Mouse (Mus musculus): ENCODE measurements around the gene Dirc2.
A peak's percentile ranks its signal among the peaks of the same experiment; 100 is the strongest.

The Dirc2 gene

DNA sequence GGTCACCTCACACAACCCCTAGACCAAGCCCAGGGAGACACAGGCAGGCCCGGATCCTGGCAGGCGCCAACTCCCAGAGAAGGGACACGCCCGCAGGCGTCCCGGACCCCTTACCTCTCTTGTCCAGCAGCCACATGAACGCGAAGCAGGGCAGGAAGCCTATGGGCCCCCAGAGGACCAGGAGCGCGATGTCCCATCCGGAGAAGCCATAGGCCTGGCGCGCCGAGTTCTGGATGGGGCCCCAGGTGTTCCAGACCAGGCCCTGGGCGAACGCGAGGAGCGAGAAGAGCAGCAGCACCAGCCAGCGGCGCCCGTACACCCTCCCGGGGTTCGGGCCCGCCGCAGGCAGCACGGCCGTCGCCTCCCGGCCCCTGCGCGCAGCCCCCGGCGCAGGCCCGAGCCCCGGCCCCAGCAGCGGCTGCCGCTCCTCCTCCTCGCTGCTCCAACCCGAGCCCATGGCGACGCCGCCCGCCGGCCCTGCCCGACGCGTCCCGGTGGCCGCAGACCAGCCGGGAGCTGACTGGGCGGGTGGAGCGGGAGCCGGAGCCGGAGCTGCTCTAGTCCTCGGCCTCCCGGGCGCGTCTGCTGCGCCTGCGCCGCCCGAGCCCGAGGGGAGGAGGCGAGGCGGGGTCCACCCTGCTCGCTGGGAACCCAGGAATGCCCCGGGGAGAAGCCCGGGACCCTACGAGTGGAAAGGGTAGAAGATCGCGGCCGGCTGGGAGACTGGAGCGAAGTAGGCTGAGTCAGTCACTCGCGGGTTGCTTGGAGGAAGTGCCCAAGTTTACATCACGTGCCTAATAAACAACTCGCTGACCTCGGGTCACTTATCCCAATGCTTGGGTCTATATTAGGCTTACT lies at the start of gene Dirc2:
Dirc2 (minus strand) TSS at position 572 of the 858 bp plus-strand sequence.
- peak; percentile 60 to 63 for DNase-seq (ENCODE audit: low spot score in 2 of 2)

DNA sequence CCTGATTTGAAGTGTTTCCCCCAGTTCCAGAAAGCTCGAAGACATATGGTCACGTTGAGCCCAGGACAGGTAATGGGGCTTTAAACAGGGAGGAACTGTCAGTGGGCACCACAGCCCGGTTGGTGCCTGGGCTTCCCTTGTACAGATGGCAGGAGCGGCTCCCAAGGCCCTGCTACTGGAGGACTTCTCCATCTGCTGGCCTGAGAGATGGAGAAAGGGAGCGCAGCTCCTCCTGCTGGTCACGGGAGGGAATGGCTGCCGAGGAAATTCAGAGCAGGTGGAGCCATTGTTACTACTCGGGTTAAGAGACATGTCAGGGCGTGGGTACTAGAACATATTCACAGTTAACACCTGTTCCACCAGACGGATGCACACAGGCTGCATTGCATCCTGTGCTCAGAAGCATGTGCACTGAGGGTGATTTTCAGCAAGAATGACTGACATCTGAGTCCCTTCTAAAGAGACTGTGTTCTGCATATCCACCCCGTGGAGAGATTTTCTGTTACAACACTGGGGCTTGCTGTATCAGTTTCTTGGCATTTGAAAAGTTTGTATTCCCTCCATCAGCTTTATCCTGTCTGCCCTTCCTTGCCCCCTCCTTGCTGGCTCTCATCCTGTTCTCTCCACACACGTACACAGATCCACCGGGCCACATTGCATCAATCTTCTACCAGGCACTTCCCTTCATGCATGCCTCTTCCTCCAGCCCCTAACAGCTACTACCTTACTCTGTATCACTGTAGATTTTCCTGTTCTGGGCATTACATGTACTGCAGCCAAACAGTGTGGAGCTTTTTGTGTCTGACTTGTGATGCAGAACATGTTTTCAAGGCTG lies 48.3 kb upstream of the Dirc2 start:
- peak; percentile 66 to 73 for DNase-seq (ENCODE audit: low spot score in 2 of 2)

DNA sequence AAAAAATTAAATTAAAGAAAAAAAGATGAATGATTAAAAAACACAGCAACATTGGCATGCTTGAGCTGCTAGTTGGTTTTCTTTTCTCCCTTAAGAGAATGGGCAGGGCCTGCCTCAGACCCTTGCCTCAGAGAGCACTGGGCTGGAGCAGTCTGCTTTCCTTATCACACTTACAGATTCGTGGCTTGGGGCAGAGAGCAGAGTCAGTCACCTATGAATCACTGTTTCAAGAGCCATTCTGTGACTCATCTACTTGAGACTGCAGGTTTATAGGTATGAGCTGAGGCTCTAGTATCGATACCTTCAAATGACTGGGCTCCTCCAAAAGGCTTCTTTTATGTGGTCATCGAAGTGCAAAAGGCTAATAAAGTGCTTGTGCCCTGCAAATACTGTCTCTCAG lies 44.0 kb upstream of the Dirc2 start:
- DNase-seq (ENCODE audit: low spot score in 2 of 2): no peak

DNA sequence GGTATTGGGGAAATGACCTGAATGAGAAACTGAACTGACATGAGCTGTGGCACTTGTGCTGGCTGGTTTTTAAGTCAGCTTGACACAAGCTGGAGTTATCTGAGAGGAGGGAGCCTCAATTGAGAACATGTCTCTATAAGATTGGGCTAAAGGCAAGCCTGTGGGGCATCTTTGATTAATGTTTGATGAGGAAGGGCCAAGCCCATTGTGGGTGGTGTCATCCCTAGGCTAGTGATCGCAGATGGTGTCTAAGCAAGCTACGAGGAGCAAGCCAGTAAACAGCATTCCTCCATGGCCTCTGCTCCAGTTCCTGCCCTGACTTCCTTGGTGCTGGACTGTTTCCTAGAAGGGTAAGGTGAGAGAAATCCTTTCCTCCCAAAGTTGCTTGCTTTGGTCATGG lies 39.7 kb upstream of the Dirc2 start:
- DNase-seq (ENCODE audit: low spot score in 2 of 2): no peak

DNA sequence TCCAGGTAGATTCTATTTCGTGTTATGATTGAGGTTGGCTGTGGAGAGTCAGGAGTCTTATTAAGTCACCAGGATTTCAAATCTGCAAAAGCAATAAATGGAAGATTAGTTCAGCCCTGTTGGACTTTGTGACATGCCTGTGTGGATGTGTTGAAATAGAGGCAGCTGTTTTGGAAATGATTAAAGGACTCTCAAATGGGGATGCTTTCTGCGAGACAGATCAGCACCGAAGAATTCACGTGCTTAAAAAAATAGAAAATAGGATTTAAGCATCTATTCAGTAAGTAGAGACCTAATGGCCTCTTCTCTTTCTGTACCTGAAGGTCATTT lies 38.5 kb upstream of the Dirc2 start:
- DNase-seq (ENCODE audit: low spot score in 2 of 2): no peak

DNA sequence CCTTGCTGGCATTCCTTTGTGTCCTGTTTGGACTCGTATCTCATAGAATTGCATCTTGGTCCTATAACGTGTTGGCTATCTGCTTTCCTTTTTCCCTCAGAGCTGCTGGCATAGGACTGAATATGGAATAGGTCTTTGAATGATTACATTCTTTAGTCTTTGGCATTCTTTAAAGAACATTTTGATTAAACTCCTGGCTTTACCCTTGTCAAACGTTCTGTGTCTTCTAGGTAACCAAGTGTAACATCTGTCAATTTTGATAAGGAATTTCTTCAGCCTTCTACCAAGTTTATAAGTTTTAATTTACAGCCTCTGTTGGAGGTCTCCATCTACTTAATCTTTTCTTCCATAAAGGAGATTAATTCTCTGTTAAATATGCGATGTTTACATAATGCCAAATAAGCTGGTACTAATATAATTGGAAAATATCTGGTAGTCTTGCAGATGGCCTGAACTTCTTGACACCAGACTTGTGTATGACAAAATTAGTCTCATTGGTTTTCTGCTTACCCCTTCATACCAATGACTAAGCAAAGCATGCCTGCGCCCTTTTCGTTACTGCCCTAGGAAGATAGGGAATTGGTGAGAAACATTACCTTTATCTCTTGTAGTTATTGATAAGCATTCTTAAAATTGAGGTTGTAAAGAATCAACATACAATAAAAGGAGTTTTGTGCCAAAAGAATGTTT lies 38.0 kb upstream of the Dirc2 start:
- no peak for DNase-seq (ENCODE audit: low spot score in 2 of 2)

DNA sequence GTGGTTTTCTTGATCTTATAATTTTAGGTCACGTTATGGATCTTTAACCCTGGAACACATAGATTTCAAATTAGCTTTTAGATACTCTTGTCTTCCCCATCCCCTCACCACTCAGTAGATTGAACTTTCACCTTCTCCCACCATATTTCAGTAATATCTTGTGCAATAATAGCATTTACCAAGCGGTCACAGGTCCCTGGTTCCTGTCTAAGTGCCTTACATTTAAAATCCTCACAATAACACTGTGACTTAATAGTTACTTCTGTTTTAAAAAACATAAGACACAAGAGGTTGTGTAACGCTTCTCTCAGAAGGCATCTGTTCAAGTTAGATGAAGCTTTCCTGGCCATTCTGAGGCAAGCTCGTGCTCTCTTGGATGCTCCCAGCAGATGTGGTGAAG lies 34.6 kb upstream of the Dirc2 start:
- no peak for DNase-seq (ENCODE audit: low spot score in 2 of 2)

DNA sequence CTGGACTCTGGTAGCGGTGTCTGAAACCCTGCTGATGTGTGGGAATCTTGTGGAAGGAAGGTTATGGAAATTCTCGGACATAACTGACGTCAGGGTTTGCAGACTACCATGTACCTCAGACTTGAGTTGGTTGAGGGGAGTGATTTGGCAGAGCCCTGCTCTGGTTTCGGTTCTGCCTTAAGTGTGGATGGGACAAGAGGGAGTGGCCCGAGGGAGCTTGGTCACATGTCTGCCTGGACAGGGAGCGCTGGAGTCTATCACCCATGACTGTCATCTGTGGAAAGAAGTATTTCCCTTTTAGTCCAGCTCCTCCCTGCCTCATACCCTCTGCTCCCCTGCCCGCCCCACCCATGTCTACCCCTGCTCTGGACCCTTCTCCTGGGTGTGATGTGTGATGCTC lies 33.0 kb upstream of the Dirc2 start:
- no peak for DNase-seq (ENCODE audit: low spot score in 2 of 2)

DNA sequence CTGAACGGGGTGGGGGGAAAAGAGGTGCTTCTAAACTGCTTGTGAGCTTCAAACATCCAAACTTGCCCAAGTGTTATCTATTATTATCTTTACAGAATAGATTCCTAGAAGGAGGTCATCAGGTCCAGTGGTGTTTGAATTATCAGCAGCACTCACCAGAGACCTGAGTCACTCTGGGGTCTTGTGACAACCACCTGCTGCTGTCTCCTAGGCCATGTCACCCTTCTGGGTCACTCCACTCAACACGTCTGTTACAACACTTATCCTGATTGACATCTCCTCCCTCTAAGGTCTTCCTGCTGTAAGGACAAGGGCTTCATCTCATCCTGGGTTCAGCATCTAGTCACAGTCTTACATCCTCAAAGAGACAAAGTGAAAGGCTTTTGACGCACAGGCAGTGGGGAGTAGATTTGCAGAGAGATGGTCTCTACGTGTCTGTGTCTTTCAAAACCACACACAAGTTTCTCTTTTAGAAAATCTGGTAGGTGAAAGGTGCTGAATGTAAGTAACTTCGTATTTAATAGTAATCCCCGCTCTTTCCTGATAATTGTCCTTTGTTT lies 22.9 kb upstream of the Dirc2 start:
- no peak for DNase-seq (ENCODE audit: low spot score in 2 of 2)

DNA sequence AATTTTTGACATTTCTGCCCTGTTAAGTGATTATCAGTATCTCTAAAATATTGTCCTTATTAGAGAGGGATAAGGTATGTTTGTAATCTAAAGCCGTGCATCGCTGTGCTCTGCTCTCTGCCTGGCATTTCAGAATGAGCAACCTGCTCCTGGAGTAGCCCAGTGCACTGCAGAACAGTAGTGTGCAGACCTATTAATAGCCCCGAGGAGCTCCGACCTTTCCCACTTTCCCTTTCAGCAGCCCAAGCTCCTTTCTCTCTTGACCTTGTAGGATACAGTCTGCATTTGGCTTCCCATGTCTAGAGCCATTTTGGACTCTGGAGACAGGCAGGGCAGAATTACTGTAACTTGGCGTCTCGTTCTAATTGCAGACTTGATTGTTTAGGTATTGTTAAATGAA lies 19.2 kb upstream of the Dirc2 start:
- DNase-seq (ENCODE audit: low spot score in 2 of 2): no peak

DNA sequence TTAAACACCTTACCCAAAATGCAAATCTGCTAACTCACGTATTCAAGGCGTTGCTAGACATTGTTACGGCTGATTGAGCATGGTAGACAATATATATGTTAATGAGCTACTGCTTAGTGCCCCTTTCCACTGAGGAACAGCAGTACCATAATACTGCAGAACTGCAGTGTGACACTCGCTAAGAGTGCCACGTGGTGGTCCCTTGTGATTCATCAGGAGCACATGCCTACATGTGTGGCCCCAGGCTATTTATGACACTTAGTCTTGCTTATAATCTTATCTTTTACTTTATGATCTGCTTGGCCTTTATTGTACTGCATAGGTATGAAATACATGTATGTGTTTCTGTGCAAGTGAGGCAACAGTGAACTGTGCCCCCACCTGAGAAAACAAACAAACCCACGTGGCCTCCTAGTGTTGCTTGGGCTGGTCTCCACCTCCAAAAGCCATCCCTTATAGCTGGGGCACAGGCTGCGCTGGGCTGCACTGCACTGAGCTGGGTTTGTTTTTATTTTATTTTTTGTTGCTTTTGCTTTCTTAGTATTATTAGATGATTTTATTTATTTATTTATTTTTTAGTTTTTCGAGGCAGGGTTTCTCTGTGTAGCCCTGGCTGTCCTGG lies 18.5 kb upstream of the Dirc2 start:
- no peak for DNase-seq (ENCODE audit: low spot score in 2 of 2)

DNA sequence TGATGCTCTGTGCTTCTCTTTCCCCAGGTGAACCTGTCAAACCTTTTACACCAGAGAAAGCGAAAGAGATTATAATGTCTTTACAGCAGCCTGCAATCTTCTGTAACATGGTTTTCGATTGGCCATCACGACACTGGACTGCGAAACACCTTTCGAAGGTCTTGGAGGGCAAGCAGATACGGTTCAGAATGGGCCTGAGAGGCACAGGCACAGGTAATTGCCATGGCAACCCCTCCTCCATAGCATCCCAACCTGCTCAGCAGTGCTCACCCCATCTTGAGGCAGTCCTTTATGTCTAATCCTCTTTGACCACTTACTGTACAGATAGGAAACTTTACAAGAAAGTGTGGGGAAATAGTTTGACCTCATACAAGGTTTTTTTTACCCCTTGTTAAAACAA lies 18.0 kb upstream of the Dirc2 start:
- DNase-seq (ENCODE audit: low spot score in 2 of 2): no peak

DNA sequence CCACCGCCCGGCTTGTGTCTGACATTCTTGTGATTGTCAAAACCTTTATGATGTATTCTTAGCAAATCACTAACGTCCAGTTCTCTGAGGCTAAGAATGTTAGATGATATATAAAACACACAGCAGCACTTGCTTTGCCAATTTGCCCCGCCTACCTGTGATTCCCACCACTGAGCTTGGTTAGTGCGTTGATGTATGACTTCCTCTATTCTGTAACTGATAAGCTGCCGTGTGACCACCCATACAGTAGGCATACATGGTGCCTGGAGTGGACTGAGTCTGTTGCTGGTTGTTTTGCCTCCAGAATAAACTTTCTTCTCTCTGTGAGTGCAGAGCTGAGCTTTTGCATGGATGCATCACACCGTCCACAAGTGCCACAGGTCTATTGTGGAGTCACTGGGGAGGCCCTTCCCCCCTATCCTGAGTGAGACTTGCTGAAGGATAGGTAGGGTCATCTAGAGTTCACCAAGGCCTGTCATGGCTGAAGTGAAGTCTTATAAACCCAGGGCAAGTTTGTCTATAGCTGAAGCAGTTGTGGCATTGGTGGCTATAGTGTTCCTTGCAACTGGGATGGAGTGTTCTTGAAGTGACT lies 15.1 kb upstream of the Dirc2 start:
- no peak for DNase-seq (ENCODE audit: low spot score in 2 of 2)

DNA sequence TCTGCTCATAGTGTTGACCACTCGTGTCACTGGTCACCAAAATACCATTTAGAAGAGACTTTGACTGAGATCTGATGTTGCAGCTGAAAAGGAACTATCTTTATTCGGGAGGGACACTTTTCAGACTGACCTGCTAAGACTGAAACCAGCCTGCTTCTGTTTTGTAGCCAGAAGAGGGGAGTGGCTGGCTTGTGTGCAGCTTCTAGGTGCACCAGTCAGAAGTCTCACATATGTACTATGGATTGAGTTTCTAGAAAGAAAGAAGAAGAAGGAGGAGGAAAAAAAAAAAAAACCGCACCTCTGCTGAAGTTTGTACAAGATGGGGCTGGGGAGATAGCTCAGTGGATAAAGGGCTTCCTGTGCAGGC lies 14.0 kb upstream of the Dirc2 start:
- no peak for DNase-seq (ENCODE audit: low spot score in 2 of 2)

DNA sequence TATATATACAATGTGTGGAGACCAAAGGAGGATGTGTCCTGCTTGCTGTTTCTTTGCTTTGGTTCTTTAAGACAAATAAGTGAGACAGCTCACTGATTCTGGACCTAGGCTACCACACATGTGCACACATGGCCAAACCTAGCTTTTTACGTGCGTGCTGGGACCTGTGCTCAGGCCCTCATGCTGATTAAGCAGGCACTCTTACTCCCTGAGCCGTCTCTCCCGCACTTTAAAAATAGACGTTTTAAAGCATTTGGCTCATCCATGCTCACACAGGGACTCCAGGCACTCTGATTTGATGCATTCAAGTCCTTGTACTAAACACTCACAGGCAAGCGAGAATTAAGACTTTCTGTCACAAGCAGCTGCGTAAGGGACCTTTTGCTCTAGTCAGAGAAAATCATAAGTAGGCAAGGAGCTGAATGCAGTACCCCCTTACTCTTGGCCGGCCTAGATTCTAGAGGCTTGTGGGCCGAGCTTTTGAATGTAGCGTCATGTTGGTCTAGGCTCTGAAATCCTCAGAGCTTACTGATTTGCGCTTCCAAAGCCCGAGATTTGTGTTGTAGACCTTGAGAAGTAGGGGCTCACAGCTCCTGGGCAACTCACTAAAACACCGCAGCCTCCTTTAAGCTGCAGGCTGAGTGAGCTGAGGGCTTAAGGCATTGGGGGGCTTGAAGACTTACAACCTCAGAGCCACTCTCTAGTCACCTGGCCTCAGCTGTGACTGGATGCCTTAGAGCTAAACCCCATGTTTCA lies 13.5 kb upstream of the Dirc2 start:
- no peak for DNase-seq (ENCODE audit: low spot score in 2 of 2)

DNA sequence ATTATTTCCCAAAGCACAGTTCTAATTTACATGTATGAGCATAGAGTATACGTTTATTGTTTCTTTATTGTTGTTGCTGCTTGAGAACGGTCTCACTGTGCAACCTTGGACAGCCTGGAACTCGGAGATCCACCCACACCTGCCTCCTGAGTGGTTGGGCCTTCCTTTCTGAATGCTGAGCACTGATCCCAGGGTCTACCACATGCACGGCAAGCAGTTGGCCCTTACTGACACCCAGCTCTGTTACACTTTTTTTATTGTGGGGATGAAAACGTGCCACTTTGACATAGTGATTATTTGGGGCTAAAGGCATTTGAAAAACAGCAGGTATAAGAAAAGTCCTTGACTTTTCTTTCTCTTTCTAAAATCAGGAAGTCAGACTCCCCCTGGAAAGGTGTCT lies 12.5 kb upstream of the Dirc2 start:
- DNase-seq (ENCODE audit: low spot score in 2 of 2): no peak

DNA sequence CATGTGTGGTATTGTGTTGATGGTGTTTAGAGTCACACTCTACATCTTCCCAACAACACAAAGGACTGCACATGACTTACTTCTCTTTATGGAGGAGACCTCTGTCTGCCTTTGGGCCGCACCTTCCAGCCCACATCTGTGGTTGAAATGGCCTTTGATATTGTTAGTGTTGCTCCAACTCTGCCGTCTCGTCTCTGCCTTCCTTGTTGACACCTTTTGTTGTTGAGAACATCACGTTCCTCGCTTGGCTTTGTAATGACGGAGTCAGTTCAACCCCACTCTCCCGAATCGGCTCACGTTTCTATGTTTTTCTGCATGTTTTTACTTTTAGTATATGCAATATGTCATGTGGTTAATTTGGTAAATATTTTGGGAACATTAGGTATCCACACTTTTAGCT lies 11.9 kb upstream of the Dirc2 start:
- DNase-seq (ENCODE audit: low spot score in 2 of 2): no peak

DNA sequence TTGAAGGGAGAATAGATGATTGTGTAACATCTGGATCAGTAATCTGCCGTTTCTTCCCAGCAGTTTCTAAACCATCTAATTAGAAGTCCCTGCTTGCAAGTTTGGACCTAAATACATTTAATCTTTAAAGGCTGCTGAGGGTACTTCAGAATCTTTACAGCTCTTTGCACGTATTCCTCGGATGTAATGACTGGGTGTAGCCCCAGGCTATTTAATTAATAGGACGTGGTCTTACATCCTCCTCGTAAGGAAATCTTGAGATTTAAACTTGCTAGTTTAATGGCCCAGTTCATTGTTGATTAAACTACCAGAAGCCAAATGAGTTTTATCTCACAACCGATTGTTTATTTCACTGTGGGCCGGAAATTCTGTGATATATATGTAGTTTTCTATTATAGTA lies 10.5 kb upstream of the Dirc2 start:
- no peak for DNase-seq (ENCODE audit: low spot score in 2 of 2)

DNA sequence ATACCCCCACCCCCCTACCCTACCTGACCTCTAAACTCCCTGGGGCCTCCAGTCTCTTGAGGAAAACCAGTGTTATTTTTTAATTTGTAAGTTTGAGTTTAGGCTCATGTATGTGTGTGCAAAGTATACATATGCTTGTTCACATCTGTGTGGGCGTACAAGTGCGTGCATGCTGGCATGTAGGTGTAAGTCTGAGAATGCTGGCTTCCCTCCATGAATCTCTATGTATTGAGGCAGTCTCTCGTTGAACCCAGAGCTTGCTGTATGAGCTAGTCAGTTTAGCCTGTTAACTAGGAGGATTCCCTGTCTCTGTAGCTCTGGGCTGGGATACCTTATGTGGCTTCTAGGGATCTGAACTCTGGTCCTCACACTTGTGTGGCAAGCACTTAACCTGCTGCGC lies 8.6 kb upstream of the Dirc2 start:
- DNase-seq (ENCODE audit: low spot score in 2 of 2): no peak

DNA sequence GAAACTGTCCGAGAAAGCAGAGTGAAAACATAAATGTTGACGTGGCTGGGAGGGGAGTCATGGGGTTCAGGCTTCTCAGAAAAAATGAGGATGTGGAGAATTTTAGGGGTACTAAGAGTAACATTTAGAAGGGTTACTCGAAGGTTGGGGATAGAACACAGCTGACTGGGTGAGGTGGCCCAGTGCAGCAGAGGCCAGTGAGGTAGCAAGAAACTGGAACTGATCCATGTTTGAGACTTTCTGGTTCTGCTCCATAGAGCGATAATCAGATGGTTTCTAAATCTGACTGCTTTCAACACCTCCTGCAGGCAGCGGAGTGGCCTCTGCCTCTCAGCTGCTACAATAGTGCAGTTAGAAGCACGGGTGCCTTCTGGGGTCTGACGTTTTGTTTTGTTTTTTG lies 7.6 kb upstream of the Dirc2 start:
- no peak for DNase-seq (ENCODE audit: low spot score in 2 of 2)

DNA sequence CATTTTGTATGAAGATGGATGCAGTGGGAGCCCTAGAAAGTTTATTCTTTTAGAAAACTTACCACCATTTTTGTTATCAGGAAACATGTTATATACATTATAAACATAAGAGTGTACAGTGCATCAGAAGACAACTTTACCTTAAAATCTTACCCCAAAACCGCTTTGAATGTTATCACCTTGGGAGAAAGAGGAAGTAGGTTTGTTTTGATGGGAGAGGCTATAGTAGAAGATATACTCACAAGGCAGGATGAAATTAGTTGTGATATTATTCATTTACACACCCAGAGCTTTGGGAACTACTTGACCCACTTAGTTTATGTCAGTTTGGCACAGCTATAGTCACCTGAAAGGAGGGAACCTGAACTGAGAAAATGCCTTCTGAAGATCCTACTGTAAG lies 6.7 kb upstream of the Dirc2 start:
- DNase-seq (ENCODE audit: low spot score in 2 of 2): no peak

All from right cerebral cortex, postnatal 36 days (tissue).